Mouse (Mus musculus) urinary bladder, adult 18-20 months (tissue): Measurements from ENCODE around the gene Nfic.

Experiments used
- DNase-seq, 2 experiments: peaks; one replicate each; pipeline ENCODE4 v3.0.0; 2022; ENCODE audit warnings: low spot score in 2 of 2, mixed read lengths in 2 of 2

Nfic gene

GRCm38 (mm10) chr10:81455181-81455895 lies at the start of gene Nfic:
Nfic (minus strand) TSS chr10:81455635.
- DNase-seq: no peak

- peak; percentile 71 to 95 for DNase-seq
Observed at GRCm38 (mm10) chr10:81502658-81503057, 47.2 kb upstream of the Nfic start.

- DNase-seq: no peak
Observed at GRCm38 (mm10) chr10:81501863-81502262, 46.4 kb upstream of the Nfic start.

- DNase-seq: no peak
Observed at GRCm38 (mm10) chr10:81500032-81500431, 44.6 kb upstream of the Nfic start, which contains the start of gene S1pr4. S1pr4 (minus strand) TSS chr10:81500132.

DNA sequence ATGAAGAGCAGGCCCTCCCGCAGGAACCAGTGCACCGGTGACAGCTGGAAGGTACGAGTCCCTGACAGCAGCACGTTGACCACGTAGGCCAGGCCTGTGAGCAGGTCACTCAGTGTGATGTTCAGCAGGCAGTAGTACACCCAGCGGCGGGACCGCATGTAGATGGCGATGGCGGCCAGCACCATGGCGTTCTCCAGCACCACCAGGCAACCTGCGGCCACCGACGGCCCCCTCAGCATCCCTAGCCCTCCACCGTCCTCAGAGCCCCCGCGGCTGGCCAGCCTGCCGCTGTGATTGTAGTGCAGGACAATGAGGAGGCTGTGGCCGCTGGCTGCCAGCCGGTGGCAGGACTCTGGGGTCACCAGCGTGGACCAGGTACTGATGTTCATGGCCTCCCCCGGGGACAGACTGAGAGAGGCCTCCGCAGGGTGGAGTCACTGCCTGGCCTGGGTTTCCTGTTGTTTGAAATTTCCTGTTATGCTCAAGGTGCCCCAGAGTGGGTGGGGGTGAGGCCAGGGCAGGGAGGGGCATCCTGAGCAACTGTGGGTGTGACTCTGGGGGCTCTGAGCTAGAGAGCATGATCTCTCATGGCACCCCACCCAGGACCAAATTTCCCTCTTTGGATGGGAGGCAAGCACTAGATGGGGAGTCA lies 43.9 kb upstream of the Nfic start:
- no peak for DNase-seq

- DNase-seq: no peak
Observed at GRCm38 (mm10) chr10:81498316-81499249, 43.1 kb upstream of the Nfic start.

GRCm38 (mm10) chr10:81497401-81498270 lies 42.2 kb upstream of the Nfic start:
- no peak for DNase-seq

- no peak for DNase-seq
Observed at GRCm38 (mm10) chr10:81496969-81497368, 41.5 kb upstream of the Nfic start.

GRCm38 (mm10) chr10:81496264-81496901 lies 40.9 kb upstream of the Nfic start, which contains the start of gene Ncln:
Ncln (minus strand) TSS chr10:81496392.
- peak; percentile 98 for DNase-seq

DNA sequence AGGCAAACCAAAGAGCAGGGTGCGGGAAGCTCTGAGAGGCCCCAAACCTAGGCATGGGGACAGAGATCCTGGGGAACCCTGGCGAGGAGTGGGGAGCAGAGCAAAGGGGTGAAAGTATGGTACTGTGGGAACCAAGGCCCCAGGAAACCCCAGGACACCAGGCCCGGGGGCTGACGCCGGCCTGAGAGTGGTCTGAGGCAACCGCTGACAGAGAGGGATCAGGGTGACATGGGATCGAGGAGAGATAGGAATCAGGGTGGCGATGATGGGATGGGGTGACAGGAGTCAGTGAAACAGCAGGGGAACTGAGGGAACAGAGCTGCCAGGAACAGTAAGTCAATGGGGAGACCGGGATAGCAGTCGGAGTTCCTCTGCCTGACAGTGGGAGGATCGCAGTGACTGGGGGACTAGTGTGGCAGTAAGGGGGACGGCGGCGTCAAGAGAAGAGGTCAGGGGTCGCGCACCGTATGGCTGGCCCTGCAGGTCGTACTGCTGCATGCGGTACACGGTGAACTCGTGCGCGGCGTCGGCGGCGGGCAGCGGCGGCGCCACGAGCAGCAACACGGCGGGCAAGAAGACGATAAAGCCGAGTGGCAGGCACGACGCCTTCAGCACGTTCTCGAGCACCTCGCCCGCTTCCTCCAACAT lies 40.3 kb upstream of the Nfic start:
- no peak for DNase-seq

DNA sequence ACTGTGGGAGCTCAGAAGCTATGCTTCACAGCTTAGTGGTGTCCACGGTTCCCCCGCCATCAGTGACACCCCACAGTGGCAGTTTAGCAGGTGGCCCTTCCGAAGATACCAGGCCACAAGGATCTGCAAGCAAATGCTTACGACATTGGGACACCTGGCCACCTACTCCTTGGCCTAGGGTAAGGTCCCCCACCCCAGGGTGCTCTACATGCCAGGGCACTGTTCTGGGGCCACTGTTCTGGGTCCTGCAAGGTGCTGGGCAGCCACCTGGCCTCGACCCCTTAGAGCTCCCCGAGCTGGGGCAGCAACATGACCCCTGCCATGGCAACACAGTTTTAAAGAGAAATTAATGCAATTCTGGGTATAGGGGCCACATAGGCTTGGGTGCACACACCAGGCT lies 39.7 kb upstream of the Nfic start:
- DNase-seq: no peak

DNA sequence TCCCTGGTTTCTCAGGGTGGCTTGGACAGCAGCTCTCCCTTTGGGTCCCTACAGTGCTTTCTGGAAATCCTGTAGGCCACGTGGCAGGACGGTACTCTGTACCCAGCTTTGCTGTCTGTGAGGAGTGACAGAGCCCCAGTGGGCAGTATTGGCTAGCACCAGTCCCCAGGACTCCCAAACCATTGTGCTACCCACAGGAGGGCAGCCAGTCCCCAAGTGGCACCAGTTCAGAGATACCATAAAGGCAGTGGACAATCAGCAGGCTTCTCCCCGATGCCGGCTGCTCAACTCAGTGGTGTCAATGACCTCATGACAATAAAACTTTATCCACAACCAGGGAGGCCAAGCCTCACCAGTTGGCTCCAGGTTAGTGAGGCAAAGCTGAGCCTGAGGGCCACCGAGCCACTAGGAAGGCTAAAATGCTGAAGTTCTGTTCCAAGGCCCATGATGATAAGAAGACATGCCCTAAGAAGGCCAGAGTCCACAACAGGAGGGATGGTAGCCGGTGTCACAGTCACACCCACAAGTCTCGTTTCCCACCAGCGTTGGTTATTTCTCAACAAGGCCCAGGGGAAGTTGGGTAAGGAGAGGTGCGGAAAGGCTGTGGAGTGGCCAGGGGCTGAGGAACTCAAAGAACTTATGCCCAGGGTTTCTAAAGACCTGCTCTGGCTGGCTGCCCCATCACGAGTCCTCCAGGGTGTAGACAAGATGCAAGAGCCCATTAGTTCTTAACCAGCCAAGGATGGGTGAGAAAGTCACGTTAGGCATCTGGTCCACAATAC lies 39.0 kb upstream of the Nfic start:
- no peak for DNase-seq

GRCm38 (mm10) chr10:81493601-81494220 lies 38.3 kb upstream of the Nfic start:
- no peak for DNase-seq

GRCm38 (mm10) chr10:81492606-81493240 lies 37.3 kb upstream of the Nfic start:
- DNase-seq: no peak

DNA sequence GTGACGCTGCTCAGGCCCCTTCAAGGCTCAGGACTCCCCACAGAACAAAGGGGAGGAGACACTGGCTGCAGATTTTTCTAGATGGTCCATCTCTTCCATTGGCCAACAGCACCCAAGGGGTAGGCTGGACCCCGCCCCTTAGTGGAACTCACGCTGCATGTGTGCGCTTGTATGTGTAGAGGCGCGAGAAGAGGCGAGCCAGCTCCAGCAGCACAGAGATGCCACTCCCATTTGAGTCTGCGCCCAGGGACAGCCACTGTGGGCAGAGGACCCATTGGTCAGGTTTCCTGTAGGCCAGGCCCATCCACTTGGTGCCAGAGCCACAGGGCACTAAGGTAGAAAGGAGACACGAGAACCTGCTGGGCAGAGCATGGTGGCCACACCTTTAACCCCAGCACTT lies 35.6 kb upstream of the Nfic start:
- DNase-seq: no peak

DNA sequence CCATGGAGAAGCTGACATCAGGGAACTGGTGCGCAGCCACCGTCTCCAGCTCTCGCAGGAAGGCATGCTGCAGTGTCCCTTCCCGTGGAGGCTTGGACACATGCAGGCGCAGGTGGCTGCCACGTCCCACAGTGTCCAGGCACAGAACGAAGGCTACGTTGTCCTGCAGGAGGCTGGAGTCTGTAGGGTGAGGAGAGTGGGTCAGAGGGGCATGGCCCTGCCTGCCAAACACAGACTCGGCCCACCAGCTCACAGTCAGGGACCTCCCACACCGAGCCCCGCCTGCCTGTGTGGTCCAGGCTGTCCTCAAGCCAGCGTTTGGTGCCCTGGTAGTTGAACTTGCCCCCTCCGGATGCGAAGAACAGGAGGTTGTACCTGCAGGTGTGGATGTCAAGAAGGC lies 34.5 kb upstream of the Nfic start:
- DNase-seq: no peak

DNA sequence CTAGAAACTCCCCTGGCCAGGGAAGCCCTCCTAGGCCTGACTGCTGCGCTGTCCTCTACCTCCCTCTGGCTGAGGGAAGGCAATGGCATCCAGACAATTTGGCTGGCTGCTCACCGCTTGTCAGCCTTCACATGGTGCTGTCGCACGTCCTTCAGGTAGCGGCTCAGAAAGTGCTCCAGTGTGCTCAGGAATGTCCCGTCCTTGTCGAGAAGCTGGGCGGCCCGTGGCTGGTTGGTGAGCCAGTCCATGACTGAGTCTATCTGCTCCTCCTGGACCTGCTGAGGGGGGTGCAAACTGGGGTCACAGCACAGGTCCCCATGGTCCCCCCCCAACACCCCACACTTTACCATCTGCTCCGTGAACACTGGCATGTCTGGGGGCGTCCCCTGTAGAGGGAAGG lies 32.6 kb upstream of the Nfic start:
- DNase-seq: no peak

DNA sequence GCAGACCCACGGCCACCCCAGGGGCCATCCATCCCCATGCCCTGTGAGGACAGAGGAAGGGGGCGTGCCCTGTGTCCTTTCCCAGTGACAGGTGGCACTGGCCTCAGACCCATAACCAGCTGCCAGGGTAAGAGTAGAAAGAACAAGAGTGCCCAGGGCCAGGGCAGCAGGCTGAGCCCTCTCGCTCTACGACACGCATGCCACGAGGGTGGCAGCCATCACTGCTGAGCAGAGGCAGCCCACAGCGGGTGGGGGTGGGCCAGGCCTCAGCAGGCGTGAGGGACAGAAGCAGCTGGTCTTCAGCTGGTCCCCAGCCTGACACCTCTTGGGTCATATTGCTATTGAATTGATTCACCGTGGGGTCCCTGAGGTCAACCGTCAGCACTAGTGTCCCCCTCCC lies 31.1 kb upstream of the Nfic start:
- DNase-seq: no peak
